ENCODE assay signal across 12 mouse cellular contexts in genomic region chr1:43162394-43162793, GRCm38 (mm10). TPM values are rescaled to one million over a fixed set of nuclear protein-coding genes. Genes with fewer than 3 reads are reported as not detected.
A peak's percentile ranks its signal among the peaks of the same experiment; 100 is the strongest.
DNase-seq lines count a peak whose midpoint lies in the region; ATAC-seq and TF ChIP-seq lines count a peak whose summit lies in the region.
"Had no signal": no experiment of that assay in that cellular context is flagged by ENCODE, and none has a peak within 500 bp of the region (broad histone marks: within the 10 kb centered on the region; RNA-seq: fewer than 3 reads in every experiment).

No protein-coding gene starts in this region.

- H3K36me3 ChIP-seq in kidney, embryonic 15.5 days, result 0 out of 2 replicates have a peak, but pooled peaks cover 3% of the 10 kb centered on the region
- no peaks in the 10 kb centered on the region for H3K36me3 ChIP-seq in embryonic facial prominence, embryonic 15.5 days
- no peaks in the 10 kb centered on the region for H3K36me3 ChIP-seq in midbrain, embryonic 16.5 days (ENCODE audit: control insufficient read depth, insufficient read depth, low read length)

- no peak for DNase-seq in kidney, postnatal 4 days
- DNase-seq in urinary bladder, postnatal 4 days (ENCODE audit: low spot score in 2 of 2), result no peak
- no peak for DNase-seq in cerebellum, adult 2 months
- DNase-seq: adrenal gland, postnatal 10 days; cerebellum, adult 9-10 months; layer of hippocampus, adult 9-11 months; right cerebral cortex, postnatal 25 days; thymus, postnatal 25 days had no signal

- no peak for TF ChIP-seq CTCF in cortical plate, adult 2 months (IDR thresholded peaks at IDR 0.05; ENCODE audit: extremely low read depth, insufficient read depth, low read length)
- TF ChIP-seq CTCF in cerebellum, adult 2 months (IDR thresholded peaks at IDR 0.05; ENCODE audit: borderline replicate concordance, insufficient read depth, low read depth, low read length), result no peak

- H3K27me3 ChIP-seq in kidney, embryonic 15.5 days, result no peaks in the 10 kb centered on the region
- 0 out of 2 replicates have a peak, but pooled peaks cover 3% of the 10 kb centered on the region for H3K27me3 ChIP-seq in embryonic facial prominence, embryonic 15.5 days
- no peaks in the 10 kb centered on the region for H3K27me3 ChIP-seq in midbrain, embryonic 16.5 days (ENCODE audit: control insufficient read depth, insufficient read depth, low read depth, low read length)
- H3K27me3 ChIP-seq in cerebellum, adult 2 months (ENCODE audit: control insufficient read depth, insufficient read depth, low read length), result no peaks in the 10 kb centered on the region

- no peaks in the 10 kb centered on the region for H3K9me3 ChIP-seq in kidney, embryonic 15.5 days (replicated peaks)
- no peaks in the 10 kb centered on the region for H3K9me3 ChIP-seq in embryonic facial prominence, embryonic 15.5 days (replicated peaks)
- H3K9me3 ChIP-seq in midbrain, embryonic 16.5 days (replicated peaks; ENCODE audit: control insufficient read depth, low read length, poor library complexity, severe bottlenecking), result no peaks in the 10 kb centered on the region

- H3K4me3 ChIP-seq in kidney, embryonic 15.5 days (replicated peaks), result peak overlapping the region; percentile 73
- H3K4me3 ChIP-seq in cortical plate, adult 2 months (ENCODE audit: insufficient read depth, low read length), result peak overlapping the region; percentile 92
- H3K4me3 ChIP-seq in embryonic facial prominence, embryonic 15.5 days (replicated peaks), result peak overlapping the region; percentile 57
- 0 out of 2 replicates have a peak overlapping the region, but pooled peaks have one; percentile 79 for H3K4me3 ChIP-seq in midbrain, embryonic 16.5 days (ENCODE audit: low read depth, low read length)
- no peak overlapping the region for H3K4me3 ChIP-seq in cerebellum, adult 2 months (replicated peaks; ENCODE audit: insufficient read depth, low read depth, low read length)

- H3K4me2 ChIP-seq in kidney, embryonic 15.5 days, result peak overlapping the region; percentile 87
- peak overlapping the region; percentile 81; the same call in 1 of the 2 replicates for H3K4me2 ChIP-seq in embryonic facial prominence, embryonic 15.5 days (replicated peaks)
- H3K4me2 ChIP-seq in midbrain, embryonic 16.5 days (ENCODE audit: low read length), result peak overlapping the region; percentile 83

- no peak for TF ChIP-seq POLR2A in cortical plate, adult 2 months (IDR thresholded peaks at IDR 0.05; ENCODE audit: extremely low read depth, insufficient read depth, low read length)
- no peak for TF ChIP-seq POLR2A in cerebellum, adult 2 months (IDR thresholded peaks at IDR 0.05; ENCODE audit: borderline replicate concordance, insufficient read depth, low read length)

- 79% methylated on average over 3 of the region's 3 CpGs for WGBS in kidney, embryonic 15.5 days
- WGBS in embryonic facial prominence, embryonic 15.5 days, result 88% methylated on average over 3 of the region's 3 CpGs
- WGBS in midbrain, embryonic 16.5 days, result 92% methylated on average over 3 of the region's 3 CpGs
- WGBS in cerebellum, adult 2 months, result 96% methylated on average over 3 of the region's 3 CpGs

- peak overlapping the region; percentile 90; the same call in 1 of the 2 replicates for H3K27ac ChIP-seq in kidney, embryonic 15.5 days
- H3K27ac ChIP-seq in cortical plate, adult 2 months (ENCODE audit: insufficient read depth, low read length), result 0 out of 2 replicates have a peak overlapping the region, but pooled peaks have one; percentile 7
- H3K27ac ChIP-seq in embryonic facial prominence, embryonic 15.5 days (replicated peaks), result no peak overlapping the region
- no peak overlapping the region for H3K27ac ChIP-seq in midbrain, embryonic 16.5 days (ENCODE audit: low read length)
- H3K27ac ChIP-seq in cerebellum, adult 2 months (ENCODE audit: insufficient read depth, low read length), result no peak overlapping the region

- ATAC-seq in kidney, embryonic 15.5 days (replicated peaks; ENCODE audit: low FRiP score), result no peak
- no peak for ATAC-seq in embryonic facial prominence, embryonic 15.5 days (ENCODE audit: insufficient number of reproducible peaks, low FRiP score, low TSS enrichment, low read depth)
- no peak for ATAC-seq in midbrain, embryonic 16.5 days

- peaks cover 28% of the 10 kb centered on the region for H3K4me1 ChIP-seq in kidney, embryonic 15.5 days
- peaks cover 6% of the 10 kb centered on the region for H3K4me1 ChIP-seq in cortical plate, adult 2 months (ENCODE audit: control insufficient read depth, insufficient read depth, low read length)
- peaks cover 17% of the 10 kb centered on the region; the same call in 1 of the 2 replicates for H3K4me1 ChIP-seq in embryonic facial prominence, embryonic 15.5 days
- H3K4me1 ChIP-seq in midbrain, embryonic 16.5 days (ENCODE audit: control insufficient read depth, insufficient read depth, low read length), result peaks cover 9% of the 10 kb centered on the region
- H3K4me1 ChIP-seq in cerebellum, adult 2 months (ENCODE audit: control insufficient read depth, insufficient read depth, low read length), result no peaks in the 10 kb centered on the region

- peak overlapping the region; percentile 75; the same call in 1 of the 2 replicates for H3K9ac ChIP-seq in kidney, embryonic 15.5 days
- no peak overlapping the region for H3K9ac ChIP-seq in embryonic facial prominence, embryonic 15.5 days
- no peak overlapping the region for H3K9ac ChIP-seq in midbrain, embryonic 16.5 days (ENCODE audit: low read depth, low read length)

RNA-seq across cellular contexts. Expression of gene Fhl2, which starts 34.4 kb away (rescaled TPM):
- 90.7 and 92.4 TPM in 2 replicates for polyA plus RNA-seq in kidney, embryonic 15.5 days (2015; fragmentation: Nextera tagmentation; extraction: Ambion mirVana)
- 88.7 and 98.5 TPM in 2 replicates for polyA plus RNA-seq in cortical plate, adult 2 months (2012; rRNA removed)
- 22.0 and 22.9 TPM in 2 replicates for polyA plus RNA-seq in embryonic facial prominence, embryonic 15.5 days (2015; fragmentation: Nextera tagmentation; extraction: Ambion mirVana)
- polyA plus RNA-seq in midbrain, embryonic 16.5 days (2015; fragmentation: Nextera tagmentation; extraction: Ambion mirVana), result 22.3 and 26.2 TPM in 2 replicates
- 5.5 and 6.2 TPM in 2 replicates for polyA plus RNA-seq in cerebellum, adult 2 months (2012; rRNA removed)

Comparison
In these comparisons a context has a peak if more than half of its experiments do, and no peak if none do; other contexts are left out.
1. H3K27ac ChIP-seq: peak in kidney, embryonic 15.5 days (single experiment) and cortical plate, adult 2 months (single experiment); none in embryonic facial prominence, embryonic 15.5 days (single experiment), midbrain, embryonic 16.5 days (single experiment) and cerebellum, adult 2 months (single experiment).
2. Peak in every context shown above with its lines, with median percentiles within 50 percentile points of each other: H3K4me2 ChIP-seq.